Mouse (Mus musculus): ENCODE results near the gene Cptp. TPM values are rescaled to one million over a fixed set of nuclear protein-coding genes. Genes with fewer than 3 reads are reported as not detected.

Cptp gene
- polyA plus RNA-seq, 1 experiment from 2014 or later, result 17.1 TPM

DNA sequence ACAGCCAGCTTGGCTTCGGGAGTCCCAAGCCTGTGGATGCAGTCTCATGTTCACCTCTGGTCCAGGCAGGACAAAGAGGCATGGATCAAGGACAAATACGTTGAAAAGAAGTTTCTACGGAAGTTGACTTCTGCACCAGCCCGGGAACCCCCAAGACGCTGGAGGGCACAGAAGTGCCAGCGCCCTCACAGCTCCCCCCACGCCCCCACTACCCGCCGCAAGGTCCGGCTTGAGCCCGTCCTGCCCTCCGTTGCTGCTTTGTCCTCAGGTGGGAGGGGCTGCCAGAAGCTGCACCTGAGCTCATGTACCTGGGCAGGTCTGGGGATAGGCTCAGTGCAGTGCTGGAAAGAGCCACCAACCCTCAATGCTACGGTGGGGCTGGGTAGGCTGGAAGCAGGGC lies 34.0 kb upstream of the Cptp start:
- 90% methylated on average over 13 of the region's 13 CpGs for WGBS
- Histone ChIP-seq H3K27me3 (ENCODE audit: insufficient read depth, low read length) (no peaks in the 10 kb centered on the region), H3K9ac (no peak overlapping the region), H3K9me3 (ENCODE audit: low read depth, low read length) (no peaks in the 10 kb centered on the region), H3K4me1 (ENCODE audit: insufficient read depth) (no peaks in the 10 kb centered on the region), H3K4me3 (ENCODE audit: low read depth, low read length) (no peak overlapping the region), H3K36me3 (ENCODE audit: insufficient read depth) (peaks cover 76% of the 10 kb centered on the region), H3K27ac (ENCODE audit: low read depth) (no peak overlapping the region), H3K4me2 (no peak overlapping the region)
- ATAC-seq (ENCODE audit: insufficient read depth) (no peak), DNase-seq (no peak)
- no peak for TF ChIP-seq CTCF (IDR thresholded peaks at IDR 0.05; ENCODE audit: low read depth)

GRCm38 (mm10) chr4:155901205-155901604 lies 32.0 kb upstream of the Cptp start:
- no peak overlapping the region for H3K4me2 ChIP-seq
- peak; percentile 70; the same call in 1 of the 2 replicates for ATAC-seq (ENCODE audit: insufficient read depth)
- H3K27me3 ChIP-seq (ENCODE audit: insufficient read depth, low read length), result no peaks in the 10 kb centered on the region
- no peak overlapping the region for H3K9ac ChIP-seq
- TF ChIP-seq CTCF (IDR thresholded peaks at IDR 0.05; ENCODE audit: low read depth), result no peak
- DNase-seq, result peak; percentile 71
- H3K27ac ChIP-seq (ENCODE audit: low read depth), result no peak overlapping the region
- no peaks in the 10 kb centered on the region for H3K9me3 ChIP-seq (ENCODE audit: low read depth, low read length)
- H3K36me3 ChIP-seq (ENCODE audit: insufficient read depth), result peaks cover 83% of the 10 kb centered on the region
- H3K4me1 ChIP-seq (ENCODE audit: insufficient read depth), result no peaks in the 10 kb centered on the region
- no peak overlapping the region for H3K4me3 ChIP-seq (ENCODE audit: low read depth, low read length)
- WGBS, result 45% methylated on average over 3 of the region's 3 CpGs

- DNase-seq (no peak), ATAC-seq (ENCODE audit: insufficient read depth) (no peak)
- Histone ChIP-seq H3K4me3 (ENCODE audit: low read depth, low read length) (no peak overlapping the region), H3K9me3 (ENCODE audit: low read depth, low read length) (no peaks in the 10 kb centered on the region), H3K27ac (ENCODE audit: low read depth) (no peak overlapping the region), H3K27me3 (ENCODE audit: insufficient read depth, low read length) (no peaks in the 10 kb centered on the region), H3K9ac (no peak overlapping the region), H3K4me1 (ENCODE audit: insufficient read depth) (peaks cover 8% of the 10 kb centered on the region), H3K36me3 (ENCODE audit: insufficient read depth) (peaks cover 73% of the 10 kb centered on the region), H3K4me2 (no peak overlapping the region)
- no peak for TF ChIP-seq CTCF (IDR thresholded peaks at IDR 0.05; ENCODE audit: low read depth)
- 92% methylated on average over 7 of the region's 7 CpGs for WGBS
These were observed 30.1 kb upstream of the Cptp start for GRCm38 (mm10) chr4:155899355-155899754.

GRCm38 (mm10) chr4:155898318-155898717 lies 29.1 kb upstream of the Cptp start:
- TF ChIP-seq CTCF (IDR thresholded peaks at IDR 0.05; ENCODE audit: low read depth), result no peak

GRCm38 (mm10) chr4:155896461-155896860 lies 27.2 kb upstream of the Cptp start:
- no peak overlapping the region for H3K9ac ChIP-seq
- no peaks in the 10 kb centered on the region for H3K27me3 ChIP-seq (ENCODE audit: insufficient read depth, low read length)
- DNase-seq (no peak), ATAC-seq (ENCODE audit: insufficient read depth) (no peak)
- no peak overlapping the region for H3K4me2 ChIP-seq
- no peak overlapping the region for H3K4me3 ChIP-seq (ENCODE audit: low read depth, low read length)
- H3K9me3 ChIP-seq (ENCODE audit: low read depth, low read length), result no peaks in the 10 kb centered on the region
- peaks cover 15% of the 10 kb centered on the region for H3K4me1 ChIP-seq (ENCODE audit: insufficient read depth)
- no peak for TF ChIP-seq CTCF (IDR thresholded peaks at IDR 0.05; ENCODE audit: low read depth)
- peaks cover 47% of the 10 kb centered on the region for H3K36me3 ChIP-seq (ENCODE audit: insufficient read depth)
- no peak overlapping the region for H3K27ac ChIP-seq (ENCODE audit: low read depth)
- WGBS, result 96% methylated on average over 12 of the region's 12 CpGs

More at GRCm38 (mm10) chr4:155898318-155898717, 29.1 kb upstream of the Cptp start:
- WGBS, result 81% methylated on average over 2 of the region's 2 CpGs
- no peak overlapping the region for H3K4me2 ChIP-seq
- H3K4me3 ChIP-seq (ENCODE audit: low read depth, low read length), result no peak overlapping the region
- ATAC-seq (ENCODE audit: insufficient read depth) (no peak), DNase-seq (no peak)
- no peaks in the 10 kb centered on the region for H3K9me3 ChIP-seq (ENCODE audit: low read depth, low read length)
- peaks cover 65% of the 10 kb centered on the region for H3K36me3 ChIP-seq (ENCODE audit: insufficient read depth)
- H3K9ac ChIP-seq, result no peak overlapping the region
- peaks cover 13% of the 10 kb centered on the region for H3K4me1 ChIP-seq (ENCODE audit: insufficient read depth)
- H3K27me3 ChIP-seq (ENCODE audit: insufficient read depth, low read length), result no peaks in the 10 kb centered on the region
- no peak overlapping the region for H3K27ac ChIP-seq (ENCODE audit: low read depth)

DNA sequence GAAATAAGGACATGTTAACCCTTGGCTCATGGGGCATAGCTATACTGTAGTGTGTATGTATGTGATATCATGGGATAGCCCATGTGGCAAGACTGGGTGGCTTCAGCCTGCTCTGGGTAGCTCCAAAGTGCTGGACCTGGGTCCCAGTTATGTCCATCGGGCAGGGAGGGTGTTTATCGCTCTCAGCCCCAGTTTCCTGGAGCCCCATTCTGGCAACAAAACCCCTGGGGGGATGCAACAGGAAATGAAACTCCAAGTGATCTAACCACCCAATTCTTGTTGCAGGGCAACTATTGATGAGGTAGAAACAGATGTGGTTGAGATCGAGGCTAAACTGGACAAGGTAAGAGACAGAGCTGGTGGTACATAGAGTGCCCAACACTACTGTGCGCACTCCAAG lies 26.6 kb upstream of the Cptp start:
- no peaks in the 10 kb centered on the region for H3K27me3 ChIP-seq (ENCODE audit: insufficient read depth, low read length)

GRCm38 (mm10) chr4:155895216-155895615 lies 26.0 kb upstream of the Cptp start:
- DNase-seq, result peak; percentile 57
- no peak overlapping the region for H3K9ac ChIP-seq
- WGBS, result 27% methylated on average over 6 of the region's 6 CpGs

More for the DNA sequence above, 26.6 kb upstream of the Cptp start:
- WGBS, result 86% methylated on average over 4 of the region's 4 CpGs
- H3K9me3 ChIP-seq (ENCODE audit: low read depth, low read length), result no peaks in the 10 kb centered on the region
- no peak for TF ChIP-seq CTCF (IDR thresholded peaks at IDR 0.05; ENCODE audit: low read depth)
- H3K9ac ChIP-seq, result no peak overlapping the region
- H3K36me3 ChIP-seq (ENCODE audit: insufficient read depth), result peaks cover 41% of the 10 kb centered on the region
- H3K4me1 ChIP-seq (ENCODE audit: insufficient read depth), result peaks cover 15% of the 10 kb centered on the region
- DNase-seq (no peak), ATAC-seq (ENCODE audit: insufficient read depth) (no peak)
- H3K4me2 ChIP-seq, result no peak overlapping the region
- H3K27ac ChIP-seq (ENCODE audit: low read depth), result no peak overlapping the region
- no peak overlapping the region for H3K4me3 ChIP-seq (ENCODE audit: low read depth, low read length)

More at GRCm38 (mm10) chr4:155895216-155895615, 26.0 kb upstream of the Cptp start:
- peaks cover 37% of the 10 kb centered on the region for H3K36me3 ChIP-seq (ENCODE audit: insufficient read depth)
- H3K4me3 ChIP-seq (ENCODE audit: low read depth, low read length), result no peak overlapping the region
- TF ChIP-seq CTCF (IDR thresholded peaks at IDR 0.05; ENCODE audit: low read depth), result no peak
- no peaks in the 10 kb centered on the region for H3K27me3 ChIP-seq (ENCODE audit: insufficient read depth, low read length)
- peaks cover 15% of the 10 kb centered on the region for H3K4me1 ChIP-seq (ENCODE audit: insufficient read depth)
- peak overlapping the region; percentile 69; the same call in 1 of the 2 replicates for H3K27ac ChIP-seq (ENCODE audit: low read depth)
- H3K4me2 ChIP-seq, result peak overlapping the region; percentile 97
- no peaks in the 10 kb centered on the region for H3K9me3 ChIP-seq (ENCODE audit: low read depth, low read length)
- no peak for ATAC-seq (ENCODE audit: insufficient read depth)
